Mouse (Mus musculus) kidney, embryonic 14.5 days (tissue): Measurements from ENCODE around the gene Pnrc2. TPM values are rescaled to one million over a fixed set of nuclear protein-coding genes. Genes with fewer than 3 reads are reported as not detected.

Experiments
- ATAC-seq: fragments of 200-750 bp; cut with Nextera tagmentation; 2 replicates; pipeline ENCODE4 v1.8.0; 2017; ENCODE audit warnings: moderate number of reproducible peaks, mild to moderate bottlenecking, moderate TSS enrichment, moderate library complexity; ENCODE audit not compliant: low FRiP score, low TSS enrichment
- H3K27ac ChIP-seq: fragments of 300-500 bp; sonication (generic); 2 replicates; pipeline ENCODE4 v1.5.1; 2014; ENCODE audit warnings: low read depth, mild to moderate bottlenecking, low read length, moderate library complexity, mixed read lengths
- H3K27me3 ChIP-seq: fragments of 300-500 bp; sonication (generic); 2 replicates; pipeline ENCODE4 v1.6.1; 2014; ENCODE audit warnings: mild to moderate bottlenecking, low read length; ENCODE audit not compliant: control insufficient read depth, insufficient read depth
- H3K36me3 ChIP-seq: fragments of 300-500 bp; sonication (generic); 2 replicates; pipeline ENCODE4 v1.6.1; 2014; ENCODE audit warnings: low read length, mixed read lengths; ENCODE audit not compliant: control insufficient read depth, insufficient read depth
- H3K4me1 ChIP-seq: fragments of 300-500 bp; sonication (generic); 2 replicates; pipeline ENCODE4 v1.6.1; 2014; ENCODE audit warnings: low read length, mixed read lengths; ENCODE audit not compliant: control insufficient read depth, insufficient read depth
- H3K4me2 ChIP-seq: fragments of 300-500 bp; sonication (generic); replicated peaks from 2 replicates; pipeline ENCODE4 v1.6.1; 2014; ENCODE audit warnings: low read depth, mild to moderate bottlenecking, low read length
- H3K4me3 ChIP-seq: fragments of 300-500 bp; sonication (generic); 2 replicates; pipeline ENCODE4 v1.5.1; 2014; ENCODE audit warnings: mild to moderate bottlenecking, low read length
- H3K9ac ChIP-seq: fragments of 300-500 bp; sonication (generic); 2 replicates; pipeline ENCODE4 v1.6.1; 2014; ENCODE audit warnings: low read depth, mild to moderate bottlenecking, low read length, moderate library complexity
- H3K9me3 ChIP-seq: fragments of 300-500 bp; sonication (generic); 2 replicates; pipeline ENCODE4 v1.6.1; 2016; ENCODE audit warnings: low read length; ENCODE audit not compliant: control insufficient read depth
- whole genome bisulfite sequencing: fragments of 180-500 bp; shearing (Covaris S2); extraction: QIAGEN DNeasy Blood & Tissue Kit; methylation state at CpG from one replicate; pipeline ENCODE4 v1.1.7; 2014; 5-methylcytosine and 5-hydroxymethylcytosine counted together
- polyA plus RNA-seq: library from polyadenylated mRNA; unstranded; fragments of >200 nt; fragmentation: Nextera tagmentation; extraction: Ambion mirVana; gene quantifications from 2 replicates; pipeline ENCODE4 v1.2.1, GENCODE M21; 2014

Gene Pnrc2
- polyA plus RNA-seq, 1 experiment from 2014 or later = 209 TPM

DNA sequence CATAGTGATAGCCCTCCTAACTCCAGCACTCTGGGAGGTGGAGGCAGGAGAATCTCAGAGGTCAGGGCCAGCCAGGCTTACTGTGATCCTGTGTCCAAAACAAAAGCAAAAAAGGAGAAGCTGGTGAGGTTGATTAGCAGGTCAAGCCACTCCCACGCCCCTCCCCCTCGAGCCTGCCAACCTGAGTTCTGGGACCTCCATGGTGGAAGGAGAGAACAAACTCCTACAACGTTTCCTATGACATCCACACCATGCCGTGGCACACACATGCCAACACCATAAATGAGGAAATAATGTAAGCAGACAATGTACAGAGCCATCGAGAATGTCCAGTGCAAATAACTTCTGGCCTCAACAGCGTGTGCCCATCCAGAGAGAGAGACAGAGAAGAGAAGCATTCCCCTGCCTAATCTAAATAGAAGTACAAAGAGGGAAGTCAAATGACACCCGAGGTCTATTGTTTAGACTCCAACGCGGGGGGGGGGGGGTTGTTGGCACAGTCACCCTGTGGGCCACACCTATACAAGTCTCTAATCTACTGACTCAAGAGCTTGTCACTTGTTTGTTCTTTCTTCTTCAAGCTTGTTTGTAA is 2.4 kb upstream of the Pnrc2 start:
- ATAC-seq = no peak
- Histone ChIP-seq H3K4me1 (peaks cover 35% of the 10 kb centered on the region), H3K36me3 (peaks cover 14% of the 10 kb centered on the region), H3K9ac (peak overlapping the region; percentile 45), H3K4me2 (peak overlapping the region; percentile 38), H3K4me3 (peak overlapping the region; percentile 14), H3K9me3 (no peaks in the 10 kb centered on the region), H3K27ac (peak overlapping the region; percentile 84), H3K27me3 (no peaks in the 10 kb centered on the region)
- WGBS = 5% methylated on average over 9 of the region's 9 CpGs

DNA sequence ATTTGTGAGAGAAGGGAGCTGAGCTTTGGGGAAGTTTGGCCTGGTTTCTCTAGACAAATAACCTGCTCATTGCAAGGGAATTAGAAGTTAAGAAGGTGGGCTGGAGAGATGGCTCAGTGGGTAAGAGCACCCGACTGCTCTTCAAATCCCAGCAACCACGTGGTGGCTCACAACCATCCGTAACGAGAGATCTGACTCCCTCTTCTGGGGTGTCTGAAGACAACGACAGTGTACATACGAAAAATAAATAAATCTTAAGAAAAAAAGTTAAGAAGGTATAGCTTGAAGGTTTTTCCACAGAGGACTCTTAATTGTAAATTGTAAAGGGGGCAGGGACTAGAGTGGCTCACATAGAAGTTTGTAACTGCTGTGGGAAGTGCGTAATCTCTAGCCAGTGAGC is 1.9 kb upstream of the Pnrc2 start:
- Histone ChIP-seq H3K27ac (peak overlapping the region; percentile 84), H3K27me3 (no peaks in the 10 kb centered on the region), H3K4me1 (peaks cover 41% of the 10 kb centered on the region), H3K9me3 (no peaks in the 10 kb centered on the region), H3K4me3 (no peak overlapping the region), H3K4me2 (no peak overlapping the region; the same call in 1 of the 2 replicates), H3K9ac (peak overlapping the region; percentile 45; the same call in 1 of the 2 replicates), H3K36me3 (peaks cover 15% of the 10 kb centered on the region)
- no peak for ATAC-seq
- 25% methylated on average over 7 of the region's 7 CpGs for WGBS

- Histone ChIP-seq H3K4me1 (peaks cover 43% of the 10 kb centered on the region), H3K9ac (peak overlapping the region; percentile 97; the same call in 1 of the 2 replicates), H3K9me3 (no peaks in the 10 kb centered on the region), H3K27me3 (no peaks in the 10 kb centered on the region), H3K27ac (peak overlapping the region; percentile 100; the same call in 1 of the 2 replicates), H3K4me2 (peak overlapping the region; percentile 47), H3K4me3 (no peak overlapping the region; the same call in 1 of the 2 replicates), H3K36me3 (peaks cover 18% of the 10 kb centered on the region)
- WGBS = 77% methylated on average over 10 of the region's 10 CpGs
- ATAC-seq = no peak
Observed at GRCm38 (mm10) chr4:135874564-135875535, 1.2 kb upstream of the Pnrc2 start.

DNA sequence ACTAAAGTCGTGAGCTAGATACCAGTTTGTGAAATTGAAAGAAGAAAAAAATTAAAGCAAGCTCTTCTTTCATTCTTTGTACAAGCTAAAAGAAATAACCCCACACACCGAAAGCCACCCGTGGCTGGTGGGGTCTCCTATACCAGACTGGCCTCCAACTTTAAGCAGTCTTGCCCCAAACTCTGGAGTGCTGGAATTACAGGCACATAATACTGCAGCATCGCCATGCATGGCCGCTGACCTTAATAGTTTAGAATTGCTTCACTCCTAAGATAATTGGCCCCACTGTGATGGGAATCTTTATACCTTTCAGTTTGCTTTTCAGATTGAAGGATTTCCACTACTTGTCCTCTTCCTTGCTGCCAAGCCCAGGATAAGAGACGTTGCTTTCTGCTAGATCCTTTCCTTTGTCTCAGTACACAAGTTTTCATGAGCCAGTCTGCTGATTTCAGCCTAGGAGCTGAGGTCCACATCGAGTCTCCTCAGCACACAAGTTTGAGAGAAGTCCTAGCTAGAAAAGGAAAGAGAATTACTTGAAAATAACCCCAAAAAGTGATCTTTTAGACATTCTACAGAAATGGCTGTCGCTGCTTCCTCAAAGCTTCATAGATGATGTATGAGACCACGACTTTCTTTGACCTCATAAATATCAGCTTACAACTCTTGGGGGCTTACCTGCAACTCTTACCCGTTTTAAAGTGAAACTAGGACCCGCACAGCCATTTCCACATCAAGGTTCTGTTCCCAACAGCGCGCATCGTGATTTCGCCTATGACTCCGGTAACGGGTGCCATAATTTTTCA is 860 bp downstream of the Pnrc2 start:
- H3K4me3 ChIP-seq = peak overlapping the region; percentile 85
- H3K9me3 ChIP-seq = no peaks in the 10 kb centered on the region
- peaks cover 43% of the 10 kb centered on the region for H3K4me1 ChIP-seq
- no peaks in the 10 kb centered on the region for H3K27me3 ChIP-seq
- peak overlapping the region; percentile 100 for H3K27ac ChIP-seq
- no peak for ATAC-seq
- peaks cover 27% of the 10 kb centered on the region for H3K36me3 ChIP-seq
- peak overlapping the region; percentile 97 for H3K9ac ChIP-seq
- peak overlapping the region; percentile 86 for H3K4me2 ChIP-seq
- 7% methylated on average over 17 of the region's 17 CpGs for WGBS

GRCm38 (mm10) chr4:135872015-135872414 is 1.6 kb downstream of the Pnrc2 start:
- Histone ChIP-seq H3K27ac (peak overlapping the region; percentile 100; the same call in 1 of the 2 replicates), H3K4me1 (peaks cover 42% of the 10 kb centered on the region), H3K4me3 (peak overlapping the region; percentile 85), H3K36me3 (peaks cover 27% of the 10 kb centered on the region), H3K27me3 (no peaks in the 10 kb centered on the region), H3K4me2 (peak overlapping the region; percentile 86), H3K9ac (peak overlapping the region; percentile 97), H3K9me3 (no peaks in the 10 kb centered on the region)
- ATAC-seq = no peak
- 41% methylated on average over 3 of the region's 3 CpGs for whole genome bisulfite sequencing

- Histone ChIP-seq H3K4me1 (peaks cover 29% of the 10 kb centered on the region), H3K27me3 (no peaks in the 10 kb centered on the region), H3K27ac (0 out of 2 replicates have a peak overlapping the region, but pooled peaks have one; percentile 17), H3K9me3 (no peaks in the 10 kb centered on the region), H3K9ac (peak overlapping the region; percentile 31; the same call in 1 of the 2 replicates), H3K4me3 (peak overlapping the region; percentile 18; the same call in 1 of the 2 replicates), H3K36me3 (peaks cover 35% of the 10 kb centered on the region), H3K4me2 (peak overlapping the region; percentile 86)
- ATAC-seq = no peak
- WGBS = 27% methylated on average over 2 of the region's 2 CpGs
Observed at GRCm38 (mm10) chr4:135870227-135871023, 3.2 kb downstream of the Pnrc2 start.

DNA sequence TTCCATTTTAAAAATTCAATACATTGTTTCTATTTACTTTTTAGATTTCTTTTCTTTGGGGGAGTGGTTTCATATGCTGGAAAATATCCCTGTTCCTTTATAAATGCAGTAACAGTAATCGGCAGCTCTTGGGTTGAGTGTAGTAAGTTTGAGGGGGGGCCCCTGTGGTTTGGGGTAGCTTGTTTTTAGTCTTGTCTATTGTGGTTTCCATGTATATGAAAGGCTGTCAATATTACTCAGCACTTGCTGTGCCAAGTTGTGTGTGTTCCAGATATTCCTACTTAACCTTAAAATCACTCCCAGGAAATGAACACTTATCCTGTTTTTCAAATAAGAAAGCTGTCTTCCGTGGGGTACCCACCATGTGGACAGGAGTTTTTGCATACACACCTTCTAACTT is 4.7 kb downstream of the Pnrc2 start:
- H3K9ac ChIP-seq = no peak overlapping the region
- no peak for ATAC-seq
- no peak overlapping the region; the same call in 1 of the 2 replicates for H3K27ac ChIP-seq
- H3K27me3 ChIP-seq = no peaks in the 10 kb centered on the region
- H3K36me3 ChIP-seq = peaks cover 35% of the 10 kb centered on the region
- H3K4me3 ChIP-seq = no peak overlapping the region
- no peaks in the 10 kb centered on the region for H3K9me3 ChIP-seq
- H3K4me2 ChIP-seq = no peak overlapping the region
- WGBS = 65% methylated on average over 2 of the region's 2 CpGs
- H3K4me1 ChIP-seq = peaks cover 17% of the 10 kb centered on the region; the same call in 1 of the 2 replicates
